Mouse (Mus musculus): Measurements from ENCODE around the gene Inpp5a.

Inpp5a gene

DNA sequence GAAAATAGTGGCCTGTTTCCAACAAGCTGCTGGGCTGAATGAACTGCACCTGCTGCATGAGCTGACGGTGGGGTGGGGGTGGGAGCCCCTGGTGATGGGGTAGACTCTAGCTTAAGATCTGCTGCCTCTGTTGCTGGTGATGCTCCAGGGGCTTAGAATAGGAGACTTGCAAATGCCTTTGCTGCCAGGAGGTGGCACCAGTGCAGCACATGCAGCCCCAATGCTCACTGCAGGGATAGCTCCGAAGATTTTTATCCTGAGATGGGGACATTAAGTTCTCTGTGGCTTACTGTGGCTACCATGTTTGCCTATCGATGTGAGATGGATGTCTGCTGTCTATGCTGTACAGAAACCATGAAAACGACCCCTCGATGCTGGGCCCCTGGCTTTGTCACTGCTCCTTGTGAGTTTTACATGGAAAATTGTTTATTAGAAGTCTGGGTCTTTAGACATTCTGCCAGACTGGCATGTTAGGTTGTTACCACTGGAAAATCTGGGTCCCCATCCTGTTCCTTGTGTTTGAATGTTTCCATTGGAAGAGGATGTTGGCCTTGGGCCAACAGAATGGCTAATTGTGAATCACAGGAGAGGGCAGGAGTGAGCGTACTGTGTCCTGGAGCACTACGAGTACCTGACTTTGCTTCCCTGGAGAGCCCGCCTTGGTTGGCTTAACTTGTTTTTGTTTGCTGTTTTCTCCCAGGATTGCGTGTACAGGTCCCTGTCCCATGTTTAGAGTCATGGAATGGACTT is 95.5 kb downstream of the Inpp5a start:
- DNase-seq = peak; percentile 78 to 81

- peak; percentile 54 to 74 for DNase-seq
Measured at GRCm38 (mm10) chr7:139489721-139490211, 100.9 kb downstream of the Inpp5a start.

DNA sequence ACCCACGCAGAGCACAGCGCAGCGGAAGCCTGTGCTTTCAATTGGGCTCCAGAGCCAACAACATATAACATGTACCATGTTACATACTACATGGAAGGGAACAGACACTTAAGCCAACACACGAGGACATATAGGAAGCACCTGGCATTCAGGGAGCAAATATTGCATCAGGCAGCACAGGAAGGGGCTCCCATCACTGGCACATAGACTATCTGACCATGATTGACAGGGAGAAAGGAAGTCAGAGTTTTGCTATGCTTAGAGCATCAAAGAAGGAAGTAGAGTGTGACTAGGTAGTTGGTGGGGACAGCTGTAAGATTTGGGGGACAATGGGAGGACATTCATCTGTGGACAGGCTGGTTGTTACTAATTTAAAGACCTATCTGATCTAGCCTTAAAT is 103.4 kb downstream of the Inpp5a start:
- DNase-seq = no peak

DNA sequence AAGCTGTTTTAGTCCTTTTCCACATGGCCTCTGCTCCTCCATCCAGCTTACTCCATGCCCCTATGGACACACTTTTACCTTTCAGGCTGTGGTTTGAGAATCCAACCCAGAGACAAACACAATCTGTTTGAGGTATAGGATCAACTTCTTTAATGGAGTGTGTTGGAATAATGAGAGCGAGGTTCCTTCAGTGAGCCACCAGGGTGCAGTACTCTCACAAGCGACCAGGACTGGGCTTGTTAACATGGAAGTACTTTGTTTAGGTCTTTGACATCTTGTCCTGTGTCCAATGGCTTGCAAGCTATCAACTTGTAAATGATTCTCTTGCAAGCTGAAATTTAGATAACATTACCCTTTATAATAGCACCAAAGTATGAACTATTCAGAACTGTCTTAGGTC is 104.0 kb downstream of the Inpp5a start:
- DNase-seq = no peak

GRCm38 (mm10) chr7:139495791-139496190 is 106.9 kb downstream of the Inpp5a start:
- DNase-seq = no peak

- no peak for DNase-seq
Measured at GRCm38 (mm10) chr7:139498038-139498625, 109.2 kb downstream of the Inpp5a start.

GRCm38 (mm10) chr7:139504064-139504463 is 115.2 kb downstream of the Inpp5a start:
- no peak for DNase-seq

DNA sequence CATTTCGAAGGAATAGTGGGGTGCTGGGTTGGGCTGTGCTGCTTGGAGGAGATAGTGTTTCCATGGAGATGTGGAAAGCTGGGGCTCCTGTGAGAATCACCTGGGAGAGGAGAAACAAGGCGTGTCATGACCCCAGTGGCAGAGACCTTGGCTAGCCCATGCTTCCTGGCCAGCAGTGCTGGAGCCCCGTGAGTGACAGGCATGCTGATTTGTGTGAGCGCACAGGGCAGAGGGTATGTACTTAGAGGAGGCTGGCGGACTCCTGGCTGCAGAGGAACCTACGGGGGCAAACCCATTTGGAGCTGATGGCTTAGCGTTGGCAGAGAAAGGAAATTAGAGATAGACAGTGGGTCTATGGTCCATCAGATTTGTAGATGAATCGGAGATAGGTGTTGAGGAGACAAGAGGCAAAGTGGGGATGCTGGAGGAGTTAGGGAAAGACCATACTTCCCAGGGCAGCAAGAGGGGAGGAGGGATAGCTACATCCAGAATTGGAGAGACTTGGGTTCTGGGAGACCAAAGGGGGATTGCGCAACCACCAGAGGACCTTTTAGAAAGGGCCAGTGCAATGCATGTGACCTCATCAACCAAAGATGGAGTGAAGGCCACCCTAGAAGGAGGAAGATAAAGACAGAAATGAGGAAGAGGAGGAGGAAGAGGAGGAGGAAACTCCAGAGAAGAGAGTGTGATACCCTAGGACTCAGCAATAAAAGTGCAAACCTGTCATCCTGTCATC is 117.9 kb downstream of the Inpp5a start:
- no peak for DNase-seq

DNA sequence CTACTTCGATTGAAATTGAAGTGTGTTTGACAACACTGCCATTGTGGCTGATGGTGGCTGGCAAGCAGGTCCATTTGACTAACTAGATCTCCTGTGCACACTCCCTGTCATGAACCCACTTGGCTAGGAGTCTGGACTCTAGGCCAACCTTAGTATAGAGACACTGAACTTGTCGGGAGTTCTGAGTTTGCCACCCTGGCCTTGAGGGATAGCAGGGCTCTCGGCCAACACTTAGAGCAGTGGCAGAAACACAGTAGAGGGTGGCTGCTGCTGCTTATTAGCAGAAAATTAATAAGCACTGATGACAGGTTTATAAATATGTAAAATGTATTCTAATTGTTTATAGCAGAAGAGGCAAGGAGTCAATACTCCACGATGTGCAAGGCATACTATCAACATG is 120.0 kb downstream of the Inpp5a start:
- DNase-seq = no peak

DNA sequence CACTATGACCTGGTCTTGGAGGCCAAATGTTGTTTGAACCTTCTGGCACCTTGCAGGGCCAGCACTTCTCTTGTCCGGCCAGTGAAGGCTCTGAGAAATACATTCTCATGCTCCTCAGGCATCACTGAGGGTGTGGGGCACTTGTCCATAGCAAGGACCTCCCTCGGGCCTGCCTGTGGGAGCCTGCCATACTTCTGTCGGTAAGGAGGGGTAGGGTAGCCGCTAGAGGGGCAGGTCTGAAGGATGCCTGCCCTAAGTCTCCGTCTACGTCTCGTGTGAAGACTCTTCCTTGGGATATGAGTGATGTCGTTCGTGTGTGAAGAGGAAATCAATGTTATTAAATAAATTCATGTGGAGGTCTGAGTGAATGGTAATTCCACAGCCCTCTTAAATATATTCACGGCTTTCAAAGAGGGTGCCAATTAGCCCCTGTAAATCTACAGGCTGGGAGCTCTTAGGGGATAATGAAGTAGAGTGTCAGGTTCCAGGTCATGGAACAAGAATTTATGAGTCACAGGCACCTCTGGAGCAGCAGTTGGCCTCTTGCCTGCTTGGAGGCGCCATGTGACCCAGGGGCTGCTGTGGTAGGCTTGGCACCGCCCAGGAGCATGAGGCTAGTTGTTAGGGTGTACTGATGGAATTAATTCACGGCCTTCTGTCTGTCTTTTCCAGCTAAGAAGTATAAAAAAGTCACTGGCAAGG is 127.2 kb downstream of the Inpp5a start:
- no peak for DNase-seq

DNA sequence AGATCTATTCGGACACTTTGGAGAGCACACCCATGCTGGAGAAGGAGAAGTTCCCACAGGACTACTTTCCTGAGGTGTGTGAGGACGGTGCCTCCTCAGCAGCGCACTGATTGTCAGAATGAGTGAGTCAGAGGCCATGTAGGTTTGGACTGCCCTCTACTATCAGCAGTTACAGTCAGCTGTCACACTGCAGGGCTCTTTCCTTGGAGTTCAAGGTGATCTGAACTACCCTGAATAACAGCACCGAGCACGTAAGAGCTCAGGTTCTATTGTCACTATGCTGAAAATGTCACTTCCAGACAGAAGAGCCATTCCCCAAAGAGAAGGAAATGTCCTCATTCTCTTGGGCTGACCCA is 127.7 kb downstream of the Inpp5a start:
- DNase-seq = no peak

DNA sequence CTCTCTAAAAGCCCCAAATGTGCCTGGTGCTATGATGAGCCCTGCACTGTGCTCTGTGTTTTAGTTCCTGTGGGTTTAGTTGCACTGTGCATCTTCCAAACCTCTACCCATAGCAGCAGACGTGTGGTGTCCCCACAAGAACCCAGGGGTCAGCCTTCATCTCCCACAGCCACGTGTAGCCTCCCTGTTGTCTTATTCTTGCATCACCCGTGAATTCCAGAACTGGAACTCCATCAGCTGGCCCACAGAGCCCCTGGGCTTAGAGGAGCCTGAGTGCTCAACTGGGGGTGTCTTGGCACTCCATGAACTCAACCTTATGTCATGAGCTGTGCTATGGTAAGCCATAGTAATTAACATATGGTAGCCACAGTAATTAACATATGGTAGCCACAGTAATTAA is 129.4 kb downstream of the Inpp5a start:
- DNase-seq = peak in 1 of 2 experiments; percentile 14

- DNase-seq = peak in 1 of 2 experiments; percentile 40
Measured at GRCm38 (mm10) chr7:139528309-139529076, 139.6 kb downstream of the Inpp5a start.

DNA sequence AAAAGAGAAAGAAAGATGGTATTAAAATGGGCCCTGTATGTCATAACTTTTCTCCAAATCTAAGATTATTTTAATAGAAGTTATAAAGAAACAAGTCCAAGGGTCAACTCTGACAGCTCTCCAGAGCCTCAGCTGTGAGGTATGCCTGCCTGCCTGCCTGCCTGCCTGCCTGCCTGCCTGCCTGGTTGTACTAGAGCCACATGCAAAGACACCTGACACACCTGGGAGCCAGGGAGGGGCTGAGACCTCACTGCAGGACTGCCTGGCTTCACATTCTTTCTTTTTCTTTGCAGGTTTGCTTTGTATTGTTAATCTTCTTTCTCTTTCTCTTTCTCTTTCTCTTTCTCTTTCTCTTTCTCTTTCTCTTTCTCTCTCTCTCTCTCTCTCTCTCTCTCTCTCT is 140.3 kb downstream of the Inpp5a start:
- no peak for DNase-seq

DNA sequence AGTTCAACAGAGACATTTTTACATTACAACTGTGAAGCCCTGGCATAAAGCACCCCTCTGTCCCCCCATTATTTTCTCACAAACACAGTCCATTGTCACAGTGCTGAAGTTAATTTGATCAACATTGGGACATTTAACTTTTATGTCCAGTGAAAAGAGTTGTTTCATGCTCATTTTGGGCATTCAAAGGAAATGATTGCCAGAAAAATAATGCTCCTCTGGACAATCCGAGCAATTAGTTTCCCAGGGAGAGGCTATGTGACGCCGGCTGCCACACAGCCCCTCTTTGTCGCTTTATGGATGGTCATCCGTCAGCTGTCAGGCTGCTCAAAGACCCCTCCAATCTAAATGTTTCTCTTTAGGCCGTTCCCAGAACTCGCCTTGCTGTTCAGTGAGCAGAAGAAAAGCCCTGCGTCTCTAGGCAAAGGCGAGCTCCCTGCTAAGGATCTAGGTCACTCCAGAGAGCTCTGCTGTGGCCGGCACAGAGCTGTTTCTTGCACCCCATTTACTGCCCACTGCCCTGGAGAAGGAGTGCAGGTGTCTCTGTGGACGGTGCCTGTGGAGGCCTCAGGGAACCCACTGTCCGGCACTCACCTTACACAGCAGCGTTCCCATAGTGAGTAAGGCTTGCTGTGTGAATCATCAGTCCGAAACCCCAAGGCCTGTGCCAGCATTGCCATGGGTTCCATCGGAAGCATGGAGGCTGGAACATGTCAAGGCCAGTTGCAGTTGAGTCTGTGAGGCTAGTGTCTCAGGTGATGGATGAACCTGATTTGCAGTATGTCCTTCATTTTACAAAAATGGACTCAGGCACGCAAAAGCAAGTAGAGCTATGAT is 141.9 kb downstream of the Inpp5a start:
- DNase-seq = peak in 1 of 2 experiments; percentile 7

DNA sequence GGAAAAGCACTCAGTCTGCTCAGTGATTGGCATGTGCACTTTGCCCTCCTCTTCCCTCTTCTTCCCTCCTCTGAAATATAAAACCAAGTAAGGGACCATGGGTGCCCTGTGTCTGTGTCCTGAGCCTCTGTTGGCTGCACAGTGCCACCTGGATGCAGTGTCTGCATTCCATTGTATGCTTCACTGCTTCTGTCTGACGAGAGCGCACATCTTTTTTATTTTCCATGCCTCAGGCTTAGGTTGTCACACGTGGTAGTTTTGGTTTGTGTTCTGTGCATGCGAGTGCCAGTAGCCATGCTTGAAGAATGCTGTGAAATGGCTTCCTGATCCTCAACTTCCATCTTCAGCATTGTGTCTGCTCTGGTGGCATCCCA is 142.5 kb downstream of the Inpp5a start:
- DNase-seq = peak in 1 of 2 experiments; percentile 2

- DNase-seq = peak; percentile 69 to 77
Measured at GRCm38 (mm10) chr7:139536331-139536730, 147.4 kb downstream of the Inpp5a start.

GRCm38 (mm10) chr7:139536831-139537230 is 147.9 kb downstream of the Inpp5a start:
- no peak for DNase-seq

DNA sequence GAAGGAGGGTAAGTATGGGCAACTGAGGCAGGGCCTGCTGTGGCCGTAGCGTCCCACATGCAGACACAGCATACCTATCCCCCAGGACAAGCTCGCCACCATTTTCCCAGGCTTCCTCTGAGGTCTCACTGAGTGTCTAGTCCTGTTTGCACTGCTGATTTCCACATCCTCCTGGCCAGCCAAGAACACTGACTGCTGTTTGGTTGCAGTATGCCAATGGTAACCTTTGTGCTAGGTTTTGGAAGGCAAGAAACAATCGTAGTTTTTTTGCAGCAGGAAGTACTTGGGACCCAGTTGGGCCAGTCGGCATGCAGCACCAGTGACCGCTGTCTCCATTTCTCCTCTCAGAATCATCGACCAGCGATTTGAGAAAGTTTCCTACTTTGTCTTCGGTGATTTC is 148.9 kb downstream of the Inpp5a start:
- DNase-seq = peak in 1 of 2 experiments; percentile 2

GRCm38 (mm10) chr7:139538541-139538940 is 149.6 kb downstream of the Inpp5a start:
- DNase-seq = peak; percentile 35 to 55

- no peak for DNase-seq
Measured at GRCm38 (mm10) chr7:139540601-139541000, 151.7 kb downstream of the Inpp5a start.
